Mouse (Mus musculus): ENCODE results near the gene Unkl.

Gene Unkl

DNA sequence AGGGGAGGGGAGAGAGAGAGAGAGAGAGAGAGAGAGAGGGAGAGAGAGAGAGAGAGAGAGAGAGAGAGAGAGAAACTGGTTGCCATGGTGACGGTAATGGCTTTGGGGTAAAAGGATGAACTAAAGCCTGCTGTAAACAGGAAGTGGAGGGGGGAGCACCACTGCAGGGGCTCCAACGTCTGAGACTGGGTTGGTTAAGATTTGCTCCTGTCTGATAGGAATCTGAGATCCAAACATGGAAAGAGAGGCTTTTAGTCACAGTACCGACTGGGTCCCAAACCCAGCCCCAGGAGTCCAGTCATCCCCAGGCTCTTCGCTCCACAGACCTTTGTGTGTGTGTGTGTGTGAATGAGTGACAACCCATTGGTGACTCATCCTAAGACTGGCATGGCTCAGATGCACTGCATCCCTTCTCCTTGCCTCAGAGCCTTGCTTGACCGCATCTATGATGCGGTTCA lies 69.6 kb downstream of the Unkl start:
- peak; percentile 53 for DNase-seq

DNA sequence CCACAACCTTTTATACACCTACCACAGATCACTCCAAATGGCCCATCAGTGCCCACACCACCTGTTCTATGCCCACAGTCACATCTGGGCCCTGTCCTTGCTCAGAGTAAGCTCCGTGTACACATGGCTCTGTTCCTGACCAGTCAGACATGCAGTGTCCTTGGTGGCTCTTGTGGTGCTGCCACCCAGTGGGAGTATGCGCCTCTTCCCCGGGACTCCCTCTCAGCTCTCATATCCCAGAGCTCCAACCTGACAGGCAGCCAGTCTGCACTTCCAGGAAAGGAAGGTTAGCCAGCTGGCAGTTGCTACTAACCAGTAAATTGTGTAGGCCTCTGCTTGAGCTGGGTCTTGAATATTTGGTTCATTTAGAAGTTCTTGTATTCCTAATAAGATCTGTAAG lies 76.3 kb downstream of the Unkl start:
- DNase-seq: peak; percentile 42

DNA sequence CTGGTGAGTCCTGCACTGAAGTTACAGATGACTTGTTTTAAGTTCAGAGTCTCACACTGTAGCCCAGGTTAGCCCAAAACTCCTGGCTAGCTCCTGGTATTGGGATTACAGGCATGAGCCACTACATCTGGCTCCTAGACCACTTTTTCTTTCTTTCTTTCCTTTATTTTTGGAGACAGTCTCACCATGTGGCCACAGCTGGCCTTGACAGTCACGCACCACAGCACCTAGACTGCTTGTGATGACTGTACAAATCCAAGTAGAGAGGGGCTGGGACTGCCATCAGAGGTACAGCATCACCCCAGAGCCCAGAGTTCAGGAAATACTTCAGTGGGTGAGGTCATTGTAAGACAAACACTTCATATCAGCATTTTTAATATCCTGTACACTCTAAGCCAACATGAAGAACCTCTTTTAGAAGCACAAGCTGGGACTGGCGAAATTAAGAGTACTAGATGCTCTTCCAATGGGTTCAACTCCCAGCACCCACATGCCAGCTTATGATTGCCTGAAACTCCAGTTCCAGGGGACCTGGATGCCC lies 82.7 kb downstream of the Unkl start:
- no peak for DNase-seq

DNA sequence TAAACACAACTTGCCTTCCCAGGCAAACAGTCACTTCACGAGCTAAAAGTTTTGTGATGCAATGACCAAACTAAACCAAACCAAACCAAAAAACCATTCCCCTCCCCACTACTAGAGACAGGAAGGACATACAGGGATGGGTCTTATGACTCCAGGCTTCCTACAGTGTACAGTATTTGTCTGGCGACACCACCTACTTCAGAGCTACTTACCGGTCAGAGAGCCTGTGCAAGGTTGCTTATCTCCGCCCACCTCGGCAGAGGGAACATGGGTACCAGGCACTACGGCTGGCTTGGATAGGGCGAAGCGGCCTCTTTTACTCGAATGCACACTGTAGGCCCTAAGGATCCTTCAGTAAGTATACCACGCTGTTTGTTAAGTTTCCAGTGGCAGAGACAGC lies 84.1 kb downstream of the Unkl start:
- DNase-seq: peak; percentile 44

DNA sequence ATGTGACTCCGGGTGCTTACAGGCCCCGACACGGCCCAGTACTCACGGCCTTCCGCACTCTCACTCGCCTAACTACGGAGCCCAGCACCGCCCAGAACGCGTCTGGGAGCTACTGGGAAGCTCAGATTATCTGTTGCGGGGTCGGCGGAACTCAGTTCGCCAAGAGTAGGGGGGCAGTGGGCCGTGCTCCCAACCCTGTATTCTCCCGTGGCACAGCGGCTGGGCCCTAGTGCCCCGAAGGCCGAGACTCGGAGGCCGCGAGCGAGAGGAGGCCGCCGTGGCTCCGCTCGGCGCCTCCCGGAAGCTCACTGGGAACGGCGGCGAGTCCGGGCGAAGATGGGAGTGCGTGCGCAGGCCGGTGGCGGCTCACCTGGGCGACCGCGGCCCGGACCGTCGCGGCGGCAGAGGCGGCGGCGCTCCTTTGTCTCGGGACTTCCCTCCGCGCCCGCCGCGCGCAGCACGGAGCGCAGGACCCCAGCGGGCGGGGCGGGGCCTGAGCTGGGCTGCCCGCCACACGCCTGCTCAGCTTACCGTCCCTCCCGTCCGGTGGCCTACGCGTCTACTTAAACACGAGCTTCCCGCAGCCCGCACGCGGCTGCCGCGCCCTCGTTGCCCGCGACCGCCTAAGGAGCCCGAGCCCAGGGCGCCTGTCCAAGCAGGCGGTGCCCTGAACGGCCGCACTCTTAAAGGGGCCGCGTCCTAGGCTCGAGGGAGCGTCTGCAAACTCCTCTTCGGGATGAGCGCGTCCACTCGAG lies 84.9 kb downstream of the Unkl start:
- DNase-seq: peak; percentile 91

DNA sequence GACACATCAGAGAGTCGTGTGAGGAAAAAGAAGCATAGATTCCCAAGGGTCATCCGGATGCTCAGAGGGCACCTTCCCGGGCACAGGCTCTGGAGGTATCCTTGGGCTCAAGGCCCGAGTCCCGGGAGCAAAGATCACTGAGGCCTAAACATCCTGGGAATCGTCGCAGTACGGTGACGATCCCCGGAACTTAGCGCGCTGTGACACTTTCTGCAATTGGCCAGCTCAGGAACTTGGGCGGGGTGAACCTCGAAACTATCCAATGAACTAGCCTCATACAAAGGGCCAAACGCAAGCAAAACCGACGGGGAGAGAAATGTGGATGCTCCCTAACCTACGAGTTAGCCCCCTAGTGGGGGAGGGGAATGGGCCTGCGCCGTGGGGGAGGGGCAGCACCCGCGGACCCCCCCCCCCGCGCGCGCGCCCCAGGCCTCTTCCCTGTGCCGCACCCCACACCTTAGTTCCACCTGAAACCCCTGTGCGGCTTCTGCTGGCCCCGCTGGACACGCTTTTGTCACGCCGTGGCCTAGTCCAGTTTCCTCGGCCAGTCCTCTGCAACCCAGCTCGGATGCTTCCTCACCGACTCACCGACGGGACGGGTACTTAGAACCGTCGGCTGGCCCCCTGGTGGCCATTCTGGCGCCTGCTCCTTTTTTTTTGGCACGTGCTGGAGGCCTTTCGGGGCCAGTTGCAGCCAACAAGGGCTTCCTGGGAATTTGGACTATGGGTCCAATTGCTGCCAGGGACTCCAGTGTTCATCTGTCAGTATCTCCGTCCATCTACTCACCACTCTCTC lies 85.7 kb downstream of the Unkl start:
- peak; percentile 97 for DNase-seq

DNA sequence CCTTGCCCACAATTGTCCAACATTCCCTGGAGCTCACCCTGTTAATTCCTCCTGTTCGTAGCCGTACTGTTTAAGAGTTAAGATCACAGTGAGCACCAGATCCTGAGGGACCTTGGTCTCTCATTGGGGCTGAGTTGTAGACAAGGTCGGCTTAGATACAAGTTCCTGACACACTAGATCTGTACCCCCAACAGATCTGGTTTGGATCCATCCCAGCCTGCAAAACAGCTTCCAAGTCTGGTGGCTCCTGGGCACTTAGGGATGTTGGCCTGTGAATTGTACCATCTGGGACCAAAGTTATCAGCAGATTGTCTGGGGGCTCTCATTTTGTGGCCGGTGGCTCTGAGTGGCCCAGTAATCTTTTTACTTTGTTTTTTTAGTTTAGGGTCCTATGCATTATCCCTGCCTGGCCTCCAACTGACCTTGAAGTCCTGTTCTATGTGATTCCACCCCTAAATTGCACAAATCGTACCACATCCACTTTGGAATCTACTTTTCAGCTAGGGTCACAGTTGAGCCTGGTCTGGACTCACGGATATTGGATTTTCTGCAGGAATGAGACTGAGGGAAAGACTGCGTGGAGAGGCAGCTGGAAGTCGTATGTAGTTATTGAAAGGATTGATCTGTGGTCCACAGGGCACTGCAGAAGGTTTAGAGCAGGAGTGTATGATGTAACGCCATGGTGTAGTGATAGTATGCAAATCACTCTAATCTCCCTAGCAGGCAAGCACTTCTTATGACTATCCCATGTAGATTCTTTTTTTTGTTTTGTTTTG lies 86.6 kb downstream of the Unkl start, which contains the start of gene Ube2i:
TSS of gene Ube2i (minus strand) at position 52 of the 776 bp plus-strand sequence.
- no peak for DNase-seq

DNA sequence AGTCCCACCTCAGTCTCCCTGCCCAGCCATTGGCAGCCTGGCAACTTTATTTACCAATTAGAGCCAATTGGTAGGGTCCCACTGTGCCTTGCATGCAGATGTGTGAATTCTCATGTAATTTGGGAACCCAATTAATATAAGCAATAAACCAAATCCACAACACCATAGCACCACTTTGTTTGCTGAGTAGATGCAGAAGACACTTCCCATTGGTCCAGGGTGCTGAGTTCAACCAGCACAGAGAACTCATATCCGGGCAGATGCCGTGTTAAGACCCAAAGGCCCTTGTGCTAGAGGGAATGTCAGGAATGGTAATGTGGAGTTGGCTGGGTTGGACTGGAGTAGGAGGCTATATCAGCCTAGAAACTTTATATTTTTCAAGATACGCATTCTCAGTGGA lies 87.6 kb downstream of the Unkl start:
- DNase-seq: no peak

DNA sequence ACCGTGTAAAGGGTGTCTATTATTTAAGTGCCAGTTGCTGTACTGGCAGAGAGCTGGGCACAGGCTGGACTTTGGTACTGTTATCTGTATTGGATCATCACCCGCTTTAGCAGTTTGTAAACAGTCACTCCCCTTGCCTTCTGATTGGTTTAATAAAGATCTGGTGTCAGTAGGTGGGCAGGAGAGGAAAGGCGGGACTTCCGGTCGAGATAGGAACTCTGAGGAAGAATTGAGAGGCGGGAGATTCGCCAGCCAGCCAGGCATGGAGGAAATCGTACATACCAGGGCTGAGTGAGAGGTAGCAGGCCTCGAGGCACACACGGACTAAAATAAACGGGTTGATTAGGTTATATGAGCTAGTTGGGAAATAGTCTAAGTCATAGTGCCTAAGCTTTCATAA lies 93.9 kb downstream of the Unkl start:
- peak; percentile 77 for DNase-seq
